8 mouse cellular contexts compared by ENCODE assay signal in the genomic region with DNA sequence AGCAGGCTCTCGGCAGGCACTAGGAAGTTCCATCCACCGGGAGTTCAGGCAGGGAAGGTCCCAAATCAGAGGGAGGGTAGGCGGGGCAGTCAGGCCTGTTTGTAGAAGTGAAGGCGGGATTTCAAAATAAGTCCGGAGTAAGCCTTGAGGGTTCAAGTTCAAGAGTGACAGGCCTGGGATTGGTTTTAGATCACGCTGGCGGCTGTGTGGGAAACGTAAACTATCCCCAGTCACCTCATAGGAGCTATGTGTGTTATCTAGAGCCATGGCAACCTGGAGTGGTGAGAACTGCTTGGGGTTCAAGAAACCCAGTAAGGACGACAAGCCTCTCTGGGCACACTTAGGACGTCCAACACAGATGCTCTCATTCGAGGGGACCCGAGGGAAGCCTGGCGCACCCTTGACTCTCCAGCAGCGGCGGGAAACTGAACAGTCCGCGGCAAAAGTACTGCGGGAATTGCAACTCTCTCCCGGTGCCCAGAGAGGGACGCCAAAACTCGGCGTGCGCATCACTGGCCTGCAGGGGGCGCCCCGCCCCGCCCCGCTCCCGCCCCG. TPM values are rescaled to one million over a fixed set of nuclear protein-coding genes. Genes with fewer than 3 reads are reported as not detected.
DNase-seq lines count a peak whose midpoint lies in the region; ATAC-seq and TF ChIP-seq lines count a peak whose summit lies in the region.

No protein-coding gene starts in this region.

- H3K9me3 ChIP-seq in intestine, embryonic 16.5 days (ENCODE audit: control insufficient read depth, low read length) = no peaks in the 10 kb centered on the region
- no peaks in the 10 kb centered on the region for H3K9me3 ChIP-seq in liver, embryonic 16.5 days (replicated peaks; ENCODE audit: control insufficient read depth, low read length)
- no peaks in the 10 kb centered on the region for H3K9me3 ChIP-seq in neural tube, embryonic 12.5 days

- H3K36me3 ChIP-seq in thymus, adult 2 months (ENCODE audit: control insufficient read depth, insufficient read depth, low read length) = peaks cover 5% of the 10 kb centered on the region; the same call in 1 of the 2 replicates
- no peaks in the 10 kb centered on the region for H3K36me3 ChIP-seq in intestine, embryonic 16.5 days (ENCODE audit: control insufficient read depth, insufficient read depth, low read length)
- no peaks in the 10 kb centered on the region for H3K36me3 ChIP-seq in liver, embryonic 16.5 days (ENCODE audit: control insufficient read depth, insufficient read depth)
- no peaks in the 10 kb centered on the region for H3K36me3 ChIP-seq in neural tube, embryonic 12.5 days

- TF ChIP-seq CTCF in thymus, adult 2 months (IDR thresholded peaks at IDR 0.05; ENCODE audit: borderline replicate concordance, control insufficient read depth, extremely low read depth, insufficient read depth, low read length, poor library complexity) = 0 out of 2 replicates have a peak, but pooled peaks have one; percentile 55

- peak overlapping the region; percentile 22 for H3K4me3 ChIP-seq in thymus, adult 2 months (ENCODE audit: control insufficient read depth, insufficient read depth, low read length)
- H3K4me3 ChIP-seq in intestine, embryonic 16.5 days (ENCODE audit: low read length) = peak overlapping the region; percentile 75
- peak overlapping the region; percentile 85 for H3K4me3 ChIP-seq in liver, embryonic 16.5 days (ENCODE audit: low read depth, low read length)
- peak overlapping the region; percentile 66 for H3K4me3 ChIP-seq in neural tube, embryonic 12.5 days

- 12% methylated on average over 23 of the region's 29 CpGs for WGBS in thymus, adult 2 months
- WGBS in intestine, embryonic 16.5 days = under 1% methylated on average over 22 of the region's 29 CpGs
- WGBS in liver, embryonic 16.5 days (ENCODE audit: insufficient replicate concordance) = 3% methylated on average over 23 of the region's 29 CpGs
- WGBS in neural tube, embryonic 12.5 days = under 1% methylated on average over 27 of the region's 29 CpGs

- peak; percentile 77 for ATAC-seq in intestine, embryonic 16.5 days
- ATAC-seq in liver, embryonic 16.5 days (ENCODE audit: low read depth) = peak; percentile 7; the same call in 1 of the 2 replicates
- ATAC-seq in neural tube, embryonic 12.5 days (ENCODE audit: low FRiP score, low read depth) = peak; percentile 81

- no peak overlapping the region for H3K27ac ChIP-seq in thymus, adult 2 months (ENCODE audit: control insufficient read depth, insufficient read depth, low read length)
- H3K27ac ChIP-seq in intestine, embryonic 16.5 days (ENCODE audit: low read length) = no peak overlapping the region
- peak overlapping the region; percentile 74 for H3K27ac ChIP-seq in liver, embryonic 16.5 days (ENCODE audit: low read length)
- H3K27ac ChIP-seq in neural tube, embryonic 12.5 days = no peak overlapping the region

- H3K9ac ChIP-seq in intestine, embryonic 16.5 days (ENCODE audit: low read depth, low read length) = peak overlapping the region; percentile 61
- peak overlapping the region; percentile 50 for H3K9ac ChIP-seq in liver, embryonic 16.5 days (ENCODE audit: low read depth, low read length)
- H3K9ac ChIP-seq in neural tube, embryonic 12.5 days = no peak overlapping the region

- peak overlapping the region; percentile 79 for H3K4me2 ChIP-seq in intestine, embryonic 16.5 days (ENCODE audit: low read depth, low read length)
- H3K4me2 ChIP-seq in liver, embryonic 16.5 days (ENCODE audit: low read depth, low read length) = peak overlapping the region; percentile 81
- H3K4me2 ChIP-seq in neural tube, embryonic 12.5 days (replicated peaks) = peak overlapping the region; percentile 82

- DNase-seq in thymus, adult 2 months = no peak
- no peak for DNase-seq in thymus, postnatal 25 days
- DNase-seq in brain, adult 2 months (ENCODE audit: low read depth, low spot score) = peak; percentile 56
- peak; percentile 66 for DNase-seq in forelimb bud, embryonic 11.5 days (ENCODE audit: low read depth, low spot score)
- DNase-seq in natural killer cell, adult 2 months (ENCODE audit: low spot score in 2 of 2) = no peak

- peaks cover 39% of the 10 kb centered on the region for H3K4me1 ChIP-seq in thymus, adult 2 months (replicated peaks; ENCODE audit: control insufficient read depth, insufficient read depth, low read length)
- H3K4me1 ChIP-seq in intestine, embryonic 16.5 days (ENCODE audit: control insufficient read depth, insufficient read depth, low read length) = peaks cover 39% of the 10 kb centered on the region
- peaks cover 50% of the 10 kb centered on the region for H3K4me1 ChIP-seq in liver, embryonic 16.5 days (ENCODE audit: control insufficient read depth, low read depth, low read length)
- H3K4me1 ChIP-seq in neural tube, embryonic 12.5 days = peaks cover 44% of the 10 kb centered on the region

- no peak for TF ChIP-seq POLR2A in thymus, adult 2 months (IDR thresholded peaks at IDR 0.05; ENCODE audit: control insufficient read depth, extremely low read depth, insufficient read depth, low read length, poor library complexity)

- H3K27me3 ChIP-seq in thymus, adult 2 months (ENCODE audit: control insufficient read depth, insufficient read depth, low read length) = no peaks in the 10 kb centered on the region
- H3K27me3 ChIP-seq in intestine, embryonic 16.5 days (replicated peaks; ENCODE audit: control insufficient read depth, insufficient read depth, low read length) = no peaks in the 10 kb centered on the region
- no peaks in the 10 kb centered on the region for H3K27me3 ChIP-seq in liver, embryonic 16.5 days (ENCODE audit: control insufficient read depth, insufficient read depth, low read depth, low read length)
- no peaks in the 10 kb centered on the region for H3K27me3 ChIP-seq in neural tube, embryonic 12.5 days (replicated peaks)

RNA-seq across cellular contexts. Expression of gene Limd1, which starts 0.4 kb away (rescaled TPM):
- polyA plus RNA-seq in thymus, adult 2 months (2012; rRNA removed) = 56.4 and 59.1 TPM in 2 replicates
- 51.5 and 55.7 TPM in 2 replicates for polyA plus RNA-seq in intestine, embryonic 16.5 days (2015; fragmentation: Nextera tagmentation; extraction: Ambion mirVana)
- polyA plus RNA-seq in liver, embryonic 16.5 days (2015; fragmentation: Nextera tagmentation; extraction: Ambion mirVana) = 20.3 and 22.5 TPM in 2 replicates
- 35.6 and 37.3 TPM in 2 replicates for polyA plus RNA-seq in neural tube, embryonic 12.5 days (2016; fragmentation: Nextera tagmentation; extraction: Ambion mirVana)

RNA-seq across cellular contexts. Expression of gene Sacm1l, which starts 51.5 kb away (rescaled TPM):
- 8.1 and 8.6 TPM in 2 replicates for polyA plus RNA-seq in thymus, adult 2 months (2012; rRNA removed)
- 74.4 and 87.4 TPM in 2 replicates for polyA plus RNA-seq in intestine, embryonic 16.5 days (2015; fragmentation: Nextera tagmentation; extraction: Ambion mirVana)
- polyA plus RNA-seq in liver, embryonic 16.5 days (2015; fragmentation: Nextera tagmentation; extraction: Ambion mirVana) = 25.7 and 28.0 TPM in 2 replicates
- polyA plus RNA-seq in neural tube, embryonic 12.5 days (2016; fragmentation: Nextera tagmentation; extraction: Ambion mirVana) = 48.8 and 49.9 TPM in 2 replicates

Comparison
In these comparisons a context has a peak if more than half of its experiments do, and no peak if none do; other contexts are left out.
1. DNase-seq: peak in brain, adult 2 months (single experiment) and forelimb bud, embryonic 11.5 days (single experiment); none in thymus, adult 2 months (single experiment), thymus, postnatal 25 days (single experiment) and natural killer cell, adult 2 months (0 of 2).
2. H3K4me3 ChIP-seq: peak in every context shown above with its lines; median percentile 85 in liver, embryonic 16.5 days; 75 in intestine, embryonic 16.5 days; 66 in neural tube, embryonic 12.5 days; 22 in thymus, adult 2 months.
3. ATAC-seq: peak in every context shown above with its lines; median percentile 81 in neural tube, embryonic 12.5 days; 77 in intestine, embryonic 16.5 days; 7 in liver, embryonic 16.5 days.
4. Peak in every context shown above with its lines, with median percentiles within 50 percentile points of each other: H3K4me2 ChIP-seq.